Mouse (Mus musculus): ENCODE measurements around the gene Dmrta1.

Gene Dmrta1

DNA sequence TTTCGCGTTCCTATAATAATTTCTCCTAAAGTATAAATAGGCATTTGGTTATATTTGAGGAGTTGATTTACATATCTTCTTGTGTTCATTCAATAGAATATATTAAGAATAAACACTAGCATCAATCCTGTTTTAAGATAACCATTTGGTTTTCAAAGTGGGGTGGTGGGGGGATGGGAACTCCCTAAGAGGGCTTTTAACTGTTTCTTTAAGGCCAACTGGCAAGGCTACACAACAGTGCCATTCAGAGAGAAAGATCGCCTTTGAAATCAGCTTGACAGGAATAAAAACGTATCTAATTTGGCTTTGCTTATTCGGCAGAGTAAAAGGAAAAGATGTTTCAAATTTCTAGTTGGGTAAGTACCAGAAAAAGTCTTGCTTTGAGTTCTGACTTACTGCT lies at the start of gene Dmrta1:
Gene Dmrta1 (plus strand): TSS at position 242 of the 400 bp plus-strand sequence.
- DNase-seq (ENCODE audit: low read depth, low spot score), result no peak

GRCm38 (mm10) chr4:89630374-89631079 lies 48.7 kb upstream of the Dmrta1 start:
- no peak for DNase-seq (ENCODE audit: low read depth, low spot score)

DNA sequence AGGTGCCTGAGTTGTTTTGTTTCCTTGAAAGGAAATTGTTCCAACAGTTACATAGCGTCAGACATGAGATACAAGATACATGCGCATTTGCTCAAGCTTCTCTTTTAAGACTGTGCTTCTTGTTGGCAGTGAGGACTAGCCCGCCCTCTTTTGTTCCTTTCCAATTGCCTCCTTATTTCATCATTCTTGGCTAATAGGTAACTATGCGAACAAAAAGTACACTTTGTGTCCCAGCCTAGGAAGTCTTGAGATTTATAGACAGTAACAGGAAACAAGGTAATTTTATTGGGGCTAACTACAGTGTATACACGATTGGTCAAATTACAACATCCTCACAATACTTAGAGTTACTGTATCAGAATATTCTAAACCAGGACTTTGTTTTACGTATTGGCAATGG lies 47.7 kb upstream of the Dmrta1 start:
- DNase-seq (ENCODE audit: low read depth, low spot score), result no peak

DNA sequence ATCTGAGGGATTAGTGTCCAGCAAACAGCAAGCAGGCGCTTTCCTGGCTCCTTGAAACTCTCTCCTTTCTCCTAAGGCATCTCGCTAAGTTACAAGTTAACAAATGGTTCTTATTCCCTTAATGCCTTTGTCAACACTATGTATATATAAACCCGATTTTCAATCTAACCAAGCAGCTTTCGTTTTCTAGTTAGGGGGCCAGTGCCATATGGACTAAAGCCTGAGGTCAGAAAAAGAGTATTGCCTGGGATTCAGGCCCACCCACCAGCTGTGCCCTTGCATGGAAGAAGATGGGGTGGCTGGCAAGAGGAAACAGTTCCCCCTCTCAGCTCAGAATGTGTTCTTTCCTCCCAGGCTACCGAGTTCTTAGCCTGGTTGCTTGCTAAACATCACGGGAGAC lies 40.6 kb upstream of the Dmrta1 start:
- no peak for DNase-seq (ENCODE audit: low read depth, low spot score)

- no peak for DNase-seq (ENCODE audit: low read depth, low spot score)
Observed at GRCm38 (mm10) chr4:89644235-89645115, 34.8 kb upstream of the Dmrta1 start.

GRCm38 (mm10) chr4:89650352-89651311 lies 28.6 kb upstream of the Dmrta1 start:
- no peak for DNase-seq (ENCODE audit: low read depth, low spot score)

- DNase-seq (ENCODE audit: low read depth, low spot score), result no peak
Observed at GRCm38 (mm10) chr4:89651312-89651686, 27.9 kb upstream of the Dmrta1 start.

DNA sequence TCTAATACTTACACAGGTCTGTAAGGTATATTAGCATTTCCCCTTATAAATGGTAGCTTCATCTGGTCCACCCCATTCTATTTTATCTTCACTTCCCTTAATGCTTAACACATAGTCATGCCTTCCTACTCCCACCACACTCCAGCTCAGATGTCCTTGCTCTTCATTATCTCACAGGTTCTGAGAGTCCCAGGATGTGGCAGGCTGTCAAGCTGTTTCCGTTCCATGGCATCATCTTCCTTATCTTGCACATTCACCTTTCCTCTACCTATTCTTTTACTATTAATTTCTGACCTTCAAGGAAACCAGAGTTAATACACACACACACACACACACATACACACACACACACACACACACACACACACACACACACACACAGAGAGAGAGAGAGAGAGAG lies 27.5 kb upstream of the Dmrta1 start:
- DNase-seq (ENCODE audit: low read depth, low spot score), result no peak

GRCm38 (mm10) chr4:89663406-89663805 lies 15.8 kb upstream of the Dmrta1 start:
- no peak for DNase-seq (ENCODE audit: low read depth, low spot score)

DNA sequence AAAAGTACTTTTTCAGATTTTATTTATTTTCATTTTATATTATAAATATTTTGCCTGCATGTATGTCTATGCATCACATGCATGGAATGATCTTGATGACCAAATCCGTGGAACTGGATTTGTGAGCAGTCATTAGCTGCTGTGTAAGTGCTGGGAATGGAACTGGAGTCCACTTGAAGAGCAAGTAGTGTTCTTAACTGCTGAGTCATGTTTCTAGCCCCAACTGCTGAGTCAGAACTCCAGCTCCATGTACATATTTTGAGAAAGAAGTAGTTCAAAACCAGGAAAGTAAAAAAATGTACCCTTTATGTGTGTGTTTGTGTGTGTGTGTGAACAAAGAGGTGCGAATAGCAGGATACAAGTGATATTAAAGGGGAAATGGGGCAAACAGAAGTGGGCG lies 4.5 kb upstream of the Dmrta1 start:
- DNase-seq (ENCODE audit: low read depth, low spot score), result no peak

DNA sequence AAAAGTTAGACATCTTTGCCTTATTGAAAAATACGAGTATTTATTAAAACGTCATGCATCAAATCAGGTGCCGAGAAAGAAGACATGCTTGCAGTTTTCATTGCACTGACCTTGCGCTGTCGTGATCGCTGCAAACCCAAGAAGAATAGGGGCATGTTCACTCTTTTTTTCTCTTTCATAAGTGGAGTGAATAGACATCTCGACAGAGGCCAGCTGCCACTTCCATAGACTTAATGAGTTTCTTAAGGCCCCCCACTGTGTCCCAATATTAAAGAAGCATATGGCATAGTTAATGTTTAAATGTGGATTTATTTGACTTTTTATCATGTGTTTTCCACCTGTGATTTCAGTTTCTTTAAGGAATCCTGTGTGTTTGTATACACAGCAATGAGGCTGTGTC lies 1.3 kb upstream of the Dmrta1 start:
- no peak for DNase-seq (ENCODE audit: low read depth, low spot score)

DNA sequence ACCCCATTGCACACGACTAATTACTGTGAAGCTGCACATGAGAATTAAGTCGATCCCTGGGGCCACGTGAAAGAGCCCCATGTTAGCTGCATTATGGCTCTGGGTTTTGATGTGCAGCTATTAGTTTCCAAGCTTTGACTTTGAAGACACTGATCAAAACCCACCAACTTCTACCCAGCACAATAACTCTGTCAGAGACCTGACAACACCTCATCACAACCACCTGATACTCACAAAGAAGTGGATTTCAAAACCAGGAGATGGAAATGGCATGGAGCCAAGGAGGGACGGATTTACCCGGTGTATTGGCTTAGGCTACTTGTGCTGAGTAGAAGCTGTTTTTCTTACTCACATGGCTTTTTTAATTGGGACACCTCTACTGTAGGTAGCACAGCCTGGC lies 523 bp upstream of the Dmrta1 start:
- DNase-seq (ENCODE audit: low read depth, low spot score), result no peak

- DNase-seq (ENCODE audit: low read depth, low spot score), result peak; percentile 46
Observed at GRCm38 (mm10) chr4:89687961-89688803, 8.9 kb downstream of the Dmrta1 start.

DNA sequence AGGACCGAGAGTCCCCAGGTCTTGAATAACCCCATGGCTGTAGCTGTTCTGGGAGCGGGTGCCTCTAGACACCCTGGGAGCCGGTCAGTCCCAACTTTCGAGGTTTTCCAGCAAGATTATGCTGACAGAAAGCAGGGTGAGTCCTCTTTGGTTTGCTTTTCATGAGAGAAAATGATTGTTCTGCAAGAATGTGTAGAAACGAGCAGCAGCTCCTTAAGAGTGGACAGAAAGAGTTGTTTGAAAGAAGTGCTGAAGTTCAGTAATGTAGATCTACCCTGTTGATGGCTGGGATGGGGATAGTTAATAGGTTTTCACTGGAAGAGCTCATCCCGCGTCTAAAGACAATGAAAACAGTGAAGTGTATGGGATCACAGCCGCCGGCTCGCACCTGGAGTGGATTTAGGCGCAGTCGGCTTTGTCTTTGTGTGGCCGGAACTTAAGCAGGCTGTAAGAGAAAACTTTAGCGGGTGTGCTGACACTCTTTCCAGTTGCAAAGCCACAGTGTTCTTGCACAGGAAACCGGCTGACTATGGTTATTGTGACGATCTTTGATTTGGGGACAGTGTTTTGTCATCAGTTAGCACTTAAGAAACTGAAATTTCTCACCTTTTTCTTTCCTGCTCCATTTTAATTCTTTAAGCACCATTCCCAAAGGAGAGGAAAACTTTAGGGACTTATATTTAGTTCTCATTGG lies 9.7 kb downstream of the Dmrta1 start:
- DNase-seq (ENCODE audit: low read depth, low spot score), result peak; percentile 31

GRCm38 (mm10) chr4:89691936-89692335 lies 12.7 kb downstream of the Dmrta1 start:
- no peak for DNase-seq (ENCODE audit: low read depth, low spot score)

DNA sequence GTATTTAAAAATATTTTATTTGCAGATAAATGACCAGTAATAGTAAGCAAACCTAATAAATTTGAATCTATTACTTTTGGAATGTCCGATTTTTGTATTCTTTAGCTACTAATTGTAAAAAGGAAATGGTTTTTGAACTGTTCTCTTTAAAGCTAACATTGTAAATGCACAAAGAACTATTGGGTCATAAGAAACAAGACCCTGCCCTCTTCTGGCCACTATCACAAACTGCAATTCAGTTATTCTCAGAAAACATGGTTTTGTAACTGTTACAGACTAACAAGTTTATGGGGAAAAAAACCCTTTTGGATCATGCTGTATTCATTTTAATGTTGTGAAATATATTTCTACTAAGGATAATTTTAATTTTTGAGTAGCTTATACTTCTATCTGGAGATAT lies 13.5 kb downstream of the Dmrta1 start:
- DNase-seq (ENCODE audit: low read depth, low spot score), result no peak

DNA sequence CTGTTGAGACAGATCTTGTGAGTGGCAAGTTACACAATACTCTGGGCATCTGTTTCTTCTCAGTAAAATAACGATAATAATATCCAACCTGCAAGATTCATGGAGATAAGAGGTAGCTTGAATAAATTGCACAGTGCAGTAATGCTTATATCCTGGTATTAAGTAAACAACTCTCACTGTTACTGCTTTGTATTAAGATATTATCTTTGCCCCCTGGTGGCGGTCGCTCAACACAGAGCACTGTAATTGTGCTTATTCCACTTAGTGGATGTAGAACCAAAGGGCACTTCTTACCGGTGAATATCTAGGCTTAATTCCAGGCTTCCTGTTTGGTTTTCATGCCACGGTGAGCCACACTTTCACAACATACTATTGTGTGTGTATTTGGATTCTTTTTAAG lies 16.4 kb downstream of the Dmrta1 start:
- no peak for DNase-seq (ENCODE audit: low read depth, low spot score)

- no peak for DNase-seq (ENCODE audit: low read depth, low spot score)
Observed at GRCm38 (mm10) chr4:89697951-89698350, 18.7 kb downstream of the Dmrta1 start.

DNA sequence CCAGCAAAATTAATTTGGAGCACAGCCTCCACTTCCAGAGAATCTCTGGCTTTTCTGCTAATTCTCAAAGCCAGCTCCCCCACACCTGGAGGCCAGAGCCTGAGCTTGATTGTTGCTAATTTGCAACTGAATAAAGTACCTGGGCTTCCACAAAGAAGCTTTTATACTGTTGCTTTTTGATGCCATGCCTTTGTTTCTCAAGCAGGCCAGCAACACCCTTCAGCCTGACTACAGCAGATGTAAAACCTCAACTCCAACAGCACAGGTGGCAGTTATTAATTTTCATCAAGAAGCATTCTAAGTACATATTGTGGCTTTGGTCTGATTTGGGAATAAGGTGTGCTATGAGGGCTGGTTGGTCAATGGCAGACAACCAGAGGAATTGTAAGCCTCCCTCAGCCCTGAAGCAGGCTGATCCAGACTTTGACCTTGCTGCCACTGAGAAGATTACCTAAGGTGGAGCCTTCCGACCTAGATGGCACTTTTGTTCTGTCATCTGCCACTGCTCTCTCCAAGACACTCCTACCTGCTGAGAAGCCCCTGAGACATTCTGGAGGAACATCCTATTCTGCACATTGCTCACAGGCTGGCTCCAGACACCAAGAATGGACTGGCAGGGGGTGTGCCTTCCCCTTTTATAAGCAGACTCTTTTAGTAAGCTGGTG lies 44.4 kb downstream of the Dmrta1 start:
- DNase-seq (ENCODE audit: low read depth, low spot score), result peak; percentile 72

All from ES-CJ7 (cell line).